Mouse (Mus musculus) CH12.LX (cell line): ENCODE data around the gene Naa38. TPM values are rescaled to one million over a fixed set of nuclear protein-coding genes. Genes with fewer than 3 reads are reported as not detected.

ENCODE experiments used
- DNase-seq: peaks from one replicate; pipeline ENCODE4 v3.0.0-alpha.2; 2013; ENCODE audit errors: extremely low read depth
- H3K27ac ChIP-seq: 2 replicates; pipeline ENCODE4 v1.5.1; 2012; ENCODE audit warnings: low read depth, mild to moderate bottlenecking, control low read depth, moderate library complexity; ENCODE audit not compliant: insufficient read depth
- H3K27me3 ChIP-seq: replicated peaks from 2 replicates; pipeline ENCODE3; 2012; ENCODE audit warnings: inconsistent platforms
- H3K36me3 ChIP-seq, 2 experiments: replicated peaks in 1 of 2; 2 replicates each; pipeline versions ENCODE3 to v1.6.1; 2012; ENCODE audit warnings: inconsistent platforms in 1 of 2, low read length in 1 of 2, mild to moderate bottlenecking in 1 of 2, mixed read lengths in 1 of 2, moderate library complexity in 1 of 2; ENCODE audit not compliant: control insufficient read depth in 1 of 2, insufficient read depth in 1 of 2
- H3K4me1 ChIP-seq, 2 experiments: 2 replicates each; pipeline ENCODE4 v1.6.1; 2012; ENCODE audit warnings: inconsistent platforms in 1 of 2, moderate library complexity in 1 of 2; ENCODE audit not compliant: insufficient read depth in 2 of 2, control insufficient read depth in 1 of 2
- H3K4me2 ChIP-seq: 2 replicates; pipeline ENCODE4 v1.6.1; 2012; ENCODE audit warnings: low read depth, mild to moderate bottlenecking, control low read depth; ENCODE audit not compliant: poor library complexity, insufficient read depth, severe bottlenecking
- H3K4me3 ChIP-seq, 3 experiments: fragments of 150-350 bp in 1 of 3; sonication (generic) in 1 of 3; replicated peaks in 1 of 3; 2 replicates each; pipeline versions ENCODE3 to v1.5.1; 2011 to 2012; ENCODE audit warnings: low read depth in 2 of 3, low read length in 2 of 3, mild to moderate bottlenecking in 2 of 3, moderate library complexity in 2 of 3, control low read depth in 1 of 3, improper control_type of control experiment in 1 of 3, inconsistent platforms in 1 of 3, mixed read lengths in 1 of 3; ENCODE audit not compliant: poor library complexity in 1 of 3
- H3K79me2 ChIP-seq: replicated peaks from 2 replicates; pipeline ENCODE4 v1.6.1; 2012; ENCODE audit warnings: mild to moderate bottlenecking, moderate library complexity; ENCODE audit not compliant: control insufficient read depth, poor library complexity, insufficient read depth, severe bottlenecking; ENCODE audit errors: extremely low read depth
- H3K9ac ChIP-seq: 2 replicates; pipeline ENCODE4 v1.6.1; 2012; ENCODE audit warnings: low read depth, mild to moderate bottlenecking, control low read depth, moderate library complexity; ENCODE audit not compliant: insufficient read depth
- H3K9me3 ChIP-seq: replicated peaks from 2 replicates; pipeline ENCODE3; 2012; ENCODE audit warnings: low read length, inconsistent platforms, mixed read lengths
- BHLHE40 ChIP-seq: IDR thresholded peaks from 2 replicates; pipeline ENCODE4 v1.6.1; 2011; ENCODE audit warnings: mild to moderate bottlenecking, low read depth, low read length, improper control_type of control experiment
- HCFC1 ChIP-seq: IDR thresholded peaks from 2 replicates; pipeline ENCODE4 v1.6.1; 2012; ENCODE audit warnings: low read depth, mild to moderate bottlenecking, inconsistent platforms, low read length, improper control_type of control experiment
- IRF4 ChIP-seq: IDR thresholded peaks from 2 replicates; pipeline ENCODE4 v1.6.1; 2014; ENCODE audit warnings: low read depth, mild to moderate bottlenecking, inconsistent platforms, low read length, improper control_type of control experiment
- MAFK ChIP-seq: IDR thresholded peaks from 2 replicates; pipeline ENCODE4 v1.6.1; 2011; ENCODE audit warnings: low read length, improper control_type of control experiment; ENCODE audit not compliant: insufficient replicate concordance
- MAX ChIP-seq: IDR thresholded peaks from 2 replicates; pipeline ENCODE4 v1.6.1; 2011; ENCODE audit warnings: low read length, improper control_type of control experiment
- MAZ ChIP-seq: IDR thresholded peaks from 2 replicates; pipeline ENCODE4 v1.6.1; 2012; ENCODE audit warnings: low read depth, mild to moderate bottlenecking, inconsistent platforms, low read length, improper control_type of control experiment, moderate library complexity
- MEF2A ChIP-seq: IDR thresholded peaks from 2 replicates; pipeline ENCODE4 v1.6.1; 2014; ENCODE audit warnings: low read depth, mild to moderate bottlenecking, inconsistent platforms, low read length, improper control_type of control experiment, borderline replicate concordance
- SIN3A ChIP-seq: IDR thresholded peaks from 2 replicates; pipeline ENCODE4 v1.6.1; 2012; ENCODE audit warnings: low read length, improper control_type of control experiment, inconsistent platforms
- SMC3 ChIP-seq: IDR thresholded peaks from 2 replicates; pipeline ENCODE4 v1.6.1; 2011; ENCODE audit warnings: low read depth, low read length, improper control_type of control experiment
- TCF12 ChIP-seq: IDR thresholded peaks from 2 replicates; pipeline ENCODE4 v1.6.1; 2014; ENCODE audit warnings: low read depth, mild to moderate bottlenecking, inconsistent platforms, low read length, improper control_type of control experiment
- ZMIZ1 ChIP-seq: IDR thresholded peaks from 2 replicates; pipeline ENCODE4 v1.6.1; 2012; ENCODE audit warnings: low read depth, mild to moderate bottlenecking, inconsistent platforms, low read length, improper control_type of control experiment
- ZNF384 ChIP-seq: IDR thresholded peaks from 2 replicates; pipeline ENCODE4 v1.6.1; 2012; ENCODE audit warnings: low read depth, low read length, improper control_type of control experiment, inconsistent platforms
- dilution Hi-C: fragments of 300-500 bp; cut with MboI; formaldehyde crosslinking; loops from 2 replicates; pipeline ENCODE4 v1.14.3; 2020; ENCODE audit warnings: low sequenced_read_pairs; ENCODE audit not compliant: extremely low pct_unique_long_range_greater_than_20kb, extremely low pct_ligation_motif_present
- in situ Hi-C: fragments of 300-500 bp; cut with MboI; formaldehyde crosslinking; loops from 3 replicates; pipeline ENCODE4 v1.14.3; 2019; ENCODE audit warnings: low sequenced_read_pairs, low pct_ligation_motif_present, low pct_unique_long_range_greater_than_20kb, mixed read lengths
- polyA plus RNA-seq: library from polyadenylated mRNA; unstranded; fragments of >175 nt; gene quantifications from 2 replicates; pipeline ENCODE4 v1.2.1, GENCODE M21; 2012; ENCODE audit warnings: low read depth; ENCODE audit not compliant: insufficient read length
- total RNA-seq, 2 experiments: library from RNA; depleted of rRNA; stranded (reverse); fragments of 300-350 nt in 1 of 2; fragments of >200 nt in 1 of 2; gene quantifications; 2 replicates each; pipeline ENCODE4 v1.2.3; 2012 to 2014

Naa38 gene
- total and polyA plus RNA-seq, 3 experiments: 153 to 201 (median 193) TPM

DNA sequence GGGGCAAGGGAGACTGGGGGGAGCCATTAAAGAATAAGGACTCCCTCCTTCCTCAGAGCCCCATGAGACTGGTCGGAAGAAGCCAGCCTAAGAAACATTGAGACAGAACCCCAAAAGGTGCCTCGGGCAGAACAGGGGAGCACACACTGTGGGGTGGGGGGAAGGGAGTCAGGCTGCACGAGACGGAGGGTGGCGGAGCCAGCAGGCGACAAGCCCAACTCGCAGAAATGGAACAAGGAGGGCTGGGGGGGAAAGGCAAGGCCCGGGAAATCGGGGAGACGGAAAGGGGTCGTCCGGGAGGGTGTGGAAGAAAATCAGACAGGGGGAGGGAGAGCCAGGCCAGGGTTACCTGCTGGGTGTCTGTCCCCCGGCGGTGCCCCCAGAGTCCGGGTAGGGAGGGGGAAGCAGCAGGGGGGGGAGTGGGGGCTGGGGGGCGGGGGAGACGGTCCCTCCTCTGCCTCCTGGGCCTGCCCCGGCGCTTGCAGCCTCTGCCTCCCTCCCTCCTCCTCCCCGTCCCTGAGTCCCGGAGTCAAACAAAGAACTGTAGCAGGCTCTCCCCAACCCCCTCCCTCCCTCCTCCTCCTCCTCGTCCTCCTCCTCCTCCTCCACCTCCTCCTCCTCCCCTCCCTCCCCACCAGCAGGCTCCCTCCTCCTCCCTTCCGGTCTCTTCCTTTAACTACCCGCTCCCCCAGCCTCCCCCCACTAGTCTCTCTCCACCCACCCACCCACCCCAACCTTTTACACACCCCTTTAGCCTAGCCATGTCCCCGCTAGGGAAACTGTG, 20.6 kb downstream of the Naa38 start:
- peak overlapping the region; percentile 92 for H3K27ac ChIP-seq
- peaks cover 41 to 82% of the 10 kb centered on the region in 2 experiments for H3K4me1 ChIP-seq
- in situ Hi-C loops: no loop called here
- H3K9me3 ChIP-seq: no peaks in the 10 kb centered on the region
- dilution Hi-C loops: no loop called here
- peak overlapping the region; percentile 77 for H3K9ac ChIP-seq
- peak overlapping the region; percentile 52 for H3K4me2 ChIP-seq
- H3K79me2 ChIP-seq: no peaks in the 10 kb centered on the region
- H3K27me3 ChIP-seq: peaks cover 43% of the 10 kb centered on the region
- H3K36me3 ChIP-seq: no peaks in the 10 kb centered on the region
- H3K4me3 ChIP-seq: peak overlapping the region in 2 of 3 experiments; percentile 28 to 62
- DNase-seq: no peak
- no peak for TF ChIP-seq SMC3
- TF ChIP-seq MEF2A: no peak
- peak; percentile 15 for TF ChIP-seq MAZ
- 0 out of 2 replicates have a peak, but pooled peaks have one; percentile 6 for TF ChIP-seq TCF12
- no peak for TF ChIP-seq ZMIZ1
- peak; percentile 62 for TF ChIP-seq BHLHE40

DNA sequence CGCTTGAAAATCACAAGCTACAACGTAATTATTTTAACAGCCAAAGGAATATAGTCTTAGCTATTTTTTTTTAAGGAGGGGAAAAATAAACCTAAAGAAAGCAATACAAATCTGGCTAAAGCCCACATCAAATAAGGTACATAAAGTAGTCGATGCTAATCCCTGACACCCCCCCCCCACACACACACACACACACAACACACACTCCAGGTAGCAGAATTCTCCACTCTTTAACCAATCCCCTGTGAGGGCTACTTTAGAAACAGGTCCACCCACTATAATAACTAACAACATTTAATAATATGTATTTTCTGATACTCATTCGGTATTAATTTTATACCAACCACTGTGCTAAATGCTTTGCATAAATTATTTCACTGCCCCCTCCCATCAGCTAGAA, 21.2 kb downstream of the Naa38 start:
- Histone ChIP-seq H3K9me3 (no peaks in the 10 kb centered on the region), H3K4me2 (no peak overlapping the region), H3K36me3 (no peaks in the 10 kb centered on the region), H3K4me1 (peaks cover 41 to 79% of the 10 kb centered on the region in 2 experiments), H3K79me2 (no peaks in the 10 kb centered on the region), H3K27me3 (peaks cover 50% of the 10 kb centered on the region), H3K4me3 (peak overlapping the region in 1 of 3 experiments; percentile 19), H3K9ac (peak overlapping the region; percentile 17; the same call in 1 of the 2 replicates), H3K27ac (no peak overlapping the region)
- DNase-seq: no peak
- dilution Hi-C loops (no loop called here), in situ Hi-C loops (no loop called here)
- TF ChIP-seq MAZ: no peak
- TF ChIP-seq IRF4: no peak
- no peak for TF ChIP-seq BHLHE40
- no peak for TF ChIP-seq HCFC1
- TF ChIP-seq MAFK: no peak
- TF ChIP-seq ZNF384: no peak
- TF ChIP-seq SIN3A: no peak
- TF ChIP-seq MAX: no peak
- TF ChIP-seq SMC3: no peak
